Mouse (Mus musculus) G1E-ER4 (cell line): ENCODE data around the gene Pex10. TPM values are rescaled to one million over a fixed set of nuclear protein-coding genes. Genes with fewer than 3 reads are reported as not detected.

Experiments used
- GATA1 ChIP-seq: IDR thresholded peaks from one replicate; pipeline ENCODE4 v1.8.0; 2012; ENCODE audit warnings: low read length, inconsistent platforms
- polyA plus RNA-seq: library from polyadenylated mRNA; stranded (reverse); fragments of >175 nt; gene quantifications from 2 replicates; pipeline ENCODE4 v1.2.3, GENCODE M21; 2012

Pex10 gene
- polyA plus RNA-seq, 1 experiment = 30.0 TPM

- no peak for TF ChIP-seq GATA1
Measured at GRCm38 (mm10) chr4:155098572-155098971, 31.8 kb downstream of the Pex10 start.

DNA sequence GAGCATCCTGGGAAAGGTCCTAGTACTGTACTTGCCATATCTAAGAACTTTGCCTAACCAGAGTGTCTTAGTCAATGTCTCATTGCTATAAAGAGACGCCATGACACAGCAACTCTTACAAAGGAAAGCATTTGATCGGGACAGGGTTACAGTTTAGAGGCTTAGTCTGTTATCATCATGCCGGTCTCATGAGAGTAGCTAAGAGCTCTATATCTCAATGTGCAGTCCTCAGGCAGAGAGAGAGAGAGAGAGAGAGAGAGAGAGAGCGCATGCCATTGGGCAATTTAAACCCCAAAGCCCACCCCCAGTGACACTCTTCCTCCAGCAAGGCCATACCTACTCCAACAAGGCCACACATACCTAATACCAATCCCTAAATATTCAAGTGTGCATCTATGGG, 41.1 kb downstream of the Pex10 start:
- peak; percentile 30 for TF ChIP-seq GATA1

DNA sequence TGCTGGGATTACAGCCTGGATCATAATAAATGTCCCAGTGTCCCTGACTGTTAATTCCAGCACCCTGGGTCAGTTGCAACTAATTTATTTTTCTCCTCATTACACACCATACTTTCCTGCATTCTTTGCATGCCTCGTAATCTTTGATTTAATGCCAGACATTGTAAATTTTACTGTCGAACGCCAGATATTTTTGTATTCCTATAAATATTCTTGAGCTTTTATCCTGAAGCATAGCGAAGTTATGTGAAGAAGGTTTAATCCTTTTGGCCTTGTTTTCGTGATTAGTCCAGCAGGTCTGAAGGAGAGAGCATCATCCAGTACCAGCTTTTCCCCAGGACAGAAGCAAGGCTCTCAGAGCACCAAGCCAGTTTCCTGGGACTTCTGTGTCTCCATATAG, 42.7 kb downstream of the Pex10 start:
- TF ChIP-seq GATA1 = no peak

DNA sequence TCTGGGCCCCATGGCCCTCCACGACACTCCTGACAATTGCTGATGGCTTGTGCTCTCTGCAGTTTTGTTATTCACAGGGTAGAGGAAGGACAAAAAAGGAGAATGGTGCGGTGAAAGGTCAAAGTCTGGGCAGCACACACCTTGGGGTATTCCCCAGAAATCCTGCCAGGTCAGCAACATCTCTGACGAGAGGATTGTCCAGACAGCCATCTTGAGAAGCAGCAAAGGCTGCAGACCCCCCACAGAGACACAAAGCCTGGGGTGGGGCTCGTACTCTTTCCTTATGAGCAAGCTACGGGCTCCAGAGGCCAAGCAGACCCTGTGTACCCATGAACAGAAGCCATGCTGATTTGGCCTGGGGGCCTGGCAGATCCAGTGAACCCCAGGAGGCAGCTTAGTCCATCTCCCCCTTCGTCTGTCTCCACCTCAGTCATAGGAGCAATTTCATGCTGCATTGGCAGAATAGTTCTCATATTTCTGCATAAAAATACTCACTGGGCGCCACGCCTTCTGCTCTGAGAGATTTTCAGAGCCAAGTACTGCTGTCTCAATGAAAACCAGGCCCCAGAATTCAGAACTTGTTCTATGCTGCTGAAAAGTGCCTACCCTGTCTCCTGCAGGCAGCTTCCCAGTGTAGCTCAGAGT, 47.1 kb downstream of the Pex10 start:
- TF ChIP-seq GATA1 = no peak

DNA sequence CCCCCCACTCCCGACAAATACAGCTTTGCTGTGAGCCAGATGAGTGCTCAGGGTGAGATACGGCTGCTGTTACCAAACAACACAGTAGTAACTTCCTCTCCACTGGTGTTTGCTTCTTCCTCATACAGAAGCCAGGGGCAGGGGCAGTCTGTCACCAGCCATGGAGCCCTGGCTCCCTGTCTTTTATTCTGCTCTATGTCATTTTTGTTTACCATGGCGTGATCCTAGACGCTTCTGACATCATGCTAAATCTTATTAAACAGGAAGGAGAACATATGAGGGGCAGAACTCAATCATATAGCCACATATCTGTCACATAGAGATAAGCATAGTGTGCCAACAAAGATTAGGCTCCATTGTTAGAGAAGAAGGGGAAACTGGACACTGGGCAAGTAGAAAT, 49.8 kb downstream of the Pex10 start:
- TF ChIP-seq GATA1 = peak; percentile 60

- TF ChIP-seq GATA1 = no peak
Measured at GRCm38 (mm10) chr4:155117396-155117978, 50.7 kb downstream of the Pex10 start.

- no peak for TF ChIP-seq GATA1
Measured at GRCm38 (mm10) chr4:155118278-155118677, 51.5 kb downstream of the Pex10 start.

- no peak for TF ChIP-seq GATA1
Measured at GRCm38 (mm10) chr4:155120038-155120437, 53.2 kb downstream of the Pex10 start.

- no peak for TF ChIP-seq GATA1
Measured at GRCm38 (mm10) chr4:155120583-155120982, 53.8 kb downstream of the Pex10 start.

DNA sequence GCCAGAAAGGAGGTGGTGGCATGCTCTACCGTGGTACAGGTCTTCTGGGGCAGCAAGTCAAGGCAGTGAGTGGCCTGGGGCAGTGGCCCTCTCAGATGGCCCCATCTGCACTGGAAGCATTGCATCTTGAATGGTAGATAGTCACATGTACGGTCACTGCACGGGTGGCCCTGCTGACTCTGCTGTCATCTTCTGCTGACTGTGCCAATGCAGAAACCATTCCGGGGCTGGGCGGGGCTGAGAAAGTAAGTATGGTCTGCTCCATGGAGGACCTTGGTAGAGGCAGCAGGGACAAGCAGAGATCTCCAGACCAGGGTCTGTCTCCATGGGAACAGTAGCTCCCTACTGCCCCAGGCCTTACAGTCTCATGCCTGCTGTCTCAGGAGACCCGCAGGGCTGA, 54.4 kb downstream of the Pex10 start:
- no peak for TF ChIP-seq GATA1

Other genes with a start within 250 kb of the Pex10 start
- 0.01 TPM in 1 of 2 replicates, not detected in the other for gene Ttc34, start 229.6 kb upstream of the Pex10 start, polyA plus RNA-seq
- gene Mmel1, start 197.4 kb upstream of the Pex10 start, polyA plus RNA-seq = 0.05 and 0.10 TPM in 2 replicates
- not detected in 2 replicates for gene Fam213b, start 167.9 kb upstream of the Pex10 start, polyA plus RNA-seq
- gene Tnfrsf14, start 138.5 kb upstream of the Pex10 start, polyA plus RNA-seq = 2.9 and 11.6 TPM in 2 replicates
- gene Hes5, start 106.1 kb upstream of the Pex10 start, polyA plus RNA-seq = not detected in 2 replicates
- gene Pank4, start 102.9 kb upstream of the Pex10 start, polyA plus RNA-seq = 40.0 and 48.2 TPM in 2 replicates
- 0.56 TPM in 2 replicates for gene Plch2, start 10.2 kb upstream of the Pex10 start, polyA plus RNA-seq
- gene Rer1, start 19.4 kb downstream of the Pex10 start, polyA plus RNA-seq = 63.6 and 101 TPM in 2 replicates
- 2.6 and 3.1 TPM in 2 replicates for gene Morn1, start 19.6 kb downstream of the Pex10 start, polyA plus RNA-seq
- gene Ski, start 155.6 kb downstream of the Pex10 start, polyA plus RNA-seq = 28.2 and 31.7 TPM in 2 replicates
- 34.7 and 37.0 TPM in 2 replicates for gene Faap20, start 182.8 kb downstream of the Pex10 start, polyA plus RNA-seq